In the genomic region with DNA sequence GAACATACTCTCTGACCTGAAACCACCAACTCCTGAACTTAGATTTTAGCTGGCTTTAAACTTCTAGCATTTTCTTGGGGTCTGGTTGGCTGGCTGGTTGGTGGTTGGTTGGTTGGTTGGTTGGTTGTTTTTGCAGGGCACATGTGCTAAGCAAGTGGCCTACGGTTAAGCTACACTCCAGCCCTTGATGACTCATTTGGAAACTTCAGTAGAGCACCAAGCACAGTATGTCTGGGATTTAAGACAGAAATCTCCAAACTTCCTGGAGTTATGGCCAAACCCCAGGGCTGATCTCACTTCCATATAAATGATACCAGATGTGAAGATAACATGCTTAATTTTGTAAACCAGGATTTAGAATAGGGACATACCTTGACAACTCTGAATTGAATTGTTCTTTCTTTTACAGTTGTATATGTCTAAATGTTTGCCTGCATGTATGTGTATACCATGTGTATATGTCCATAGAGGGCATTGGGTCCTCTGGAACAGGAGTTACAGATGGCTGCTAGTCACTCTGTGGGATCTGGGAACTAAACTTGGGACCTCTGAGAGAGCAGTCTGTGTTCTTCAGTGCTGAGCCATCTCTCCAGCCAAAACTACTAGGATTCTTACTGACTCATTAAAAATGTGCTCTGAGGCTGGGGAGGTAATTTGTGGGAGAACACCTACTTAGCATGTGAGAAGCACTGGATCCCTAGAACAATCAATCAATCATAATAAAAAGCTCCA, we compare ENCODE assay signal across 7 mouse cellular contexts. TPM values are rescaled to one million over a fixed set of nuclear protein-coding genes. Genes with fewer than 3 reads are reported as not detected.
DNase-seq lines count a peak whose midpoint lies in the region; ATAC-seq lines count a peak whose summit lies in the region.
"Not testable (repeated sequence)": the region's sequence is repeated elsewhere in the genome, so short reads cannot be mapped to it uniquely, and the experiment has no call there.

No protein-coding gene starts in this region.

- WGBS in heart, embryonic 11.5 days (ENCODE audit: insufficient replicate concordance), result 78% methylated on average over 1 of the region's 1 CpGs
- WGBS in limb, embryonic 11.5 days, result 79% methylated on average over 1 of the region's 1 CpGs
- WGBS in midbrain, embryonic 11.5 days, result 88% methylated on average over 1 of the region's 1 CpGs

- ATAC-seq in heart, embryonic 11.5 days (replicated peaks; ENCODE audit: insufficient number of reproducible peaks, low FRiP score, low TSS enrichment), result peak; percentile 34
- peak; percentile 52 for ATAC-seq in limb, embryonic 11.5 days (ENCODE audit: insufficient number of reproducible peaks, low FRiP score, low TSS enrichment, low read depth)
- ATAC-seq in midbrain, embryonic 11.5 days (ENCODE audit: low FRiP score), result peak; percentile 60

- not testable (repeated sequence) for H3K27me3 ChIP-seq in heart, embryonic 11.5 days (ENCODE audit: control insufficient read depth, insufficient read depth, low read length); limb, embryonic 11.5 days (ENCODE audit: control insufficient read depth, insufficient read depth, low read length); midbrain, embryonic 11.5 days (ENCODE audit: control insufficient read depth, insufficient read depth, low read length)

- peak; percentile 62 for DNase-seq in adrenal gland, postnatal 10 days
- DNase-seq in fibroblast of lung, adult 2 months (ENCODE audit: low read depth), result peak; percentile 94
- peak; percentile 72 for DNase-seq in kidney, adult 9 months
- DNase-seq in limb, embryonic 11.5 days (ENCODE audit: low spot score), result peak; percentile 31
- peak; percentile 91 for DNase-seq in midbrain, embryonic 11.5 days (ENCODE audit: low spot score, missing footprints)
- peak; percentile 59 for DNase-seq in spleen, adult 18-20 months

- H3K9ac ChIP-seq in heart, embryonic 11.5 days (ENCODE audit: low read depth, low read length); limb, embryonic 11.5 days (ENCODE audit: low read length); midbrain, embryonic 11.5 days (ENCODE audit: low read length): not testable (repeated sequence)

- H3K27ac ChIP-seq in heart, embryonic 11.5 days (ENCODE audit: low read depth, low read length); limb, embryonic 11.5 days (replicated peaks; ENCODE audit: low read depth, low read length); midbrain, embryonic 11.5 days (ENCODE audit: low read depth, low read length): not testable (repeated sequence)

- H3K4me2 ChIP-seq in heart, embryonic 11.5 days; limb, embryonic 11.5 days (ENCODE audit: low read depth, severe bottlenecking); midbrain, embryonic 11.5 days: not testable (repeated sequence)

- H3K4me3 ChIP-seq in heart, embryonic 11.5 days (ENCODE audit: low read depth, low read length); limb, embryonic 11.5 days (ENCODE audit: low read depth, low read length); midbrain, embryonic 11.5 days (ENCODE audit: low read depth, low read length): not testable (repeated sequence)

- not testable (repeated sequence) for H3K4me1 ChIP-seq in heart, embryonic 11.5 days (ENCODE audit: control insufficient read depth, insufficient read depth, low read length); limb, embryonic 11.5 days (ENCODE audit: control insufficient read depth, insufficient read depth, low read length); midbrain, embryonic 11.5 days (ENCODE audit: control insufficient read depth, insufficient read depth, low read length)

- H3K9me3 ChIP-seq in heart, embryonic 11.5 days (replicated peaks; ENCODE audit: control insufficient read depth, low read length); midbrain, embryonic 11.5 days (ENCODE audit: control insufficient read depth, low read length): not testable (repeated sequence)
- H3K9me3 ChIP-seq in limb, embryonic 11.5 days (ENCODE audit: control insufficient read depth, low read length), result peaks cover 18% of the 10 kb centered on the region

- H3K36me3 ChIP-seq in heart, embryonic 11.5 days (ENCODE audit: control insufficient read depth, insufficient read depth, low read length); limb, embryonic 11.5 days (ENCODE audit: control insufficient read depth, insufficient read depth, low read length); midbrain, embryonic 11.5 days (ENCODE audit: control insufficient read depth, insufficient read depth, low read length): not testable (repeated sequence)

RNA-seq across cellular contexts. Expression of a gene that starts 39.4 kb away (rescaled TPM):
- 10 to 100 TPM; 30.0 to 62.1 TPM for total RNA-seq in adrenal gland, postnatal 10 days (2021)
- 7.6 and 8.6 TPM in 2 replicates for polyA plus RNA-seq in heart, embryonic 11.5 days (2014; fragmentation: Nextera tagmentation; extraction: Ambion mirVana)
- polyA plus RNA-seq in limb, embryonic 11.5 days (2014; fragmentation: Nextera tagmentation; extraction: Ambion mirVana), result 9.3 and 9.9 TPM in 2 replicates
- polyA plus RNA-seq in midbrain, embryonic 11.5 days (2014; fragmentation: Nextera tagmentation; extraction: Ambion mirVana), result 8.0 and 8.8 TPM in 2 replicates

RNA-seq across cellular contexts. Expression of a gene that starts 48.4 kb away (rescaled TPM):
- total RNA-seq in adrenal gland, postnatal 10 days (2021), result 10 to 100 TPM; 56.2 to 57.8 TPM
- polyA plus RNA-seq in heart, embryonic 11.5 days (2014; fragmentation: Nextera tagmentation; extraction: Ambion mirVana), result 43.2 and 44.9 TPM in 2 replicates
- polyA plus RNA-seq in limb, embryonic 11.5 days (2014; fragmentation: Nextera tagmentation; extraction: Ambion mirVana), result 74.7 and 87.8 TPM in 2 replicates
- polyA plus RNA-seq in midbrain, embryonic 11.5 days (2014; fragmentation: Nextera tagmentation; extraction: Ambion mirVana), result 54.5 and 54.7 TPM in 2 replicates

Comparison
In these comparisons a context has a peak if more than half of its experiments do, and no peak if none do; other contexts are left out.
1. DNase-seq: peak in every context shown above with its lines; median percentile 94 in fibroblast of lung, adult 2 months; 91 in midbrain, embryonic 11.5 days; 72 in kidney, adult 9 months; 62 in adrenal gland, postnatal 10 days; 59 in spleen, adult 18-20 months; 31 in limb, embryonic 11.5 days.